Mouse (Mus musculus): ENCODE data around the gene Ctnnd2. TPM values are rescaled to one million over a fixed set of nuclear protein-coding genes. Genes with fewer than 3 reads are reported as not detected.
A peak's percentile ranks its signal among the peaks of the same experiment; 100 is the strongest.

The Ctnnd2 gene
- total RNA-seq, 2 experiments from 2014 or later: 212 to 235 TPM

DNA sequence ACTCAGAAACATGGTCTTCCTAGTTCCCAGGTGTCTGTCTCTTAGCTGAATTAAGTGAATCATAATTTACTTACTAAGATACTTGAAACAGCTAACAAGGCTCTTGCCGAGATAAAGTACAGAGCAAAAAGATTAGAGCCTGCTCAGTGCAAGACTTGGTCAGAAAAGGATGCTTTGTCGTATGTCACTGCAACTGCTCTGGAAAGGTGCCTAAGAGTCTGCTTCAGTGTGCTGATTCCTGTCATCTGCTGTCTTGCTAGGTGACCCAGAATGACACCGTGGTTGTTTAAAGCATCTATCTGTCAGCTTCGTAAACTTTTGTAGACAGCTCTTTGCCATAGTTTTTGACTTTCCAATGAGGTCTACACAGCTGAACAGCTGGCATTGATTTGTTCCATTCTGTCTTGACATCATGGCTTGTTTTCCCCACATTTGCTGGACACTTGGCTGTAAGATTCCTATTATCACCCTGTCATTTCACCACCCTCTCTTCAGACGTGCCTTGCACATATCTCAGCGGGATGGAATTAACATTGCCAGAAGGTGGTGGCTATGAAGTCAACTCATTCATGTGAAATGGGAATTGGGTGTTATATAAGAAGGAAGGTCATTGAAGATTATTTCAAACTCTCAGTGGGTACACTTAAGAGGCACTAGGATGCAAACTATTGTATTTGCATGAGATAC lies 299.0 kb downstream of the Ctnnd2 start:
- DNase-seq (ENCODE audit: extremely low spot score in 1 of 2, low spot score in 1 of 2): no peak

DNA sequence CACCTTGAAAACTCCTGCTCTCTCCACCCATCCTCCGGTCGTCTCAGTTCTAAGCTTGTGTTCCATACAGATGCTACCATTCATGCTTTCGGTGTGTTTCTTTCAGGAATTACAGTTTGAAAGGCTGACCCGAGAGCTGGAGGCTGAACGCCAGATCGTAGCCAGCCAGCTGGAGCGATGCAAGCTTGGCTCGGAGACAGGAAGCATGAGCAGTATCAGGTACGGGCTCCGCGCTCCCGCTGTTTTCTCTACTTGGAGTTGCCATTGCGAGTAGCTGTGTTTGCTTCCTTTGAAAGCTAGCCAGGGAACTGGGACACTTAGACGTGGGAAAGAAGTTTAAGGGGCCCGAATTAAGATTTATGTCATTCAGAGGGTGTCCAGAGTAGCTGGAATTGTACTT lies 308.3 kb downstream of the Ctnnd2 start:
- peak in 1 of 2 experiments; percentile 40 for DNase-seq (ENCODE audit: extremely low spot score in 1 of 2, low spot score in 1 of 2)

DNA sequence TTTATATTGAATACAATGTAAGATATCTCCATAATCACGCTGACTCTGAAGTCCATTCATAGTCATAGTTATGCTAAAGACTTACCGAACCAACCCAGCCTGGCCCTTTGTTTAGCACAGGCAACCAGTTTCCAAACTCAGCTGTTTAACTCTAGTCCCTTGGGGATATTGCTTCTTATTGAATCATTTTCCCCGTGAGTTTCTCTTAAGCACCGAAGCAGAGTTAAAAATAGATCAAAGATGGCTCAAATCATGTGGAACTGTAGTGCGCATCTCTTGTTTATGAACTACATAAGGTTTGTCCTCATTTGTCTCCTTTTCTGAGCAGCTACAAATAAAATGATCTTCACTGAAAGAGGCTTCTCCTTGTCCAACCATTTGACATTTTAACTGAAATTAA lies 334.1 kb downstream of the Ctnnd2 start:
- no peak for DNase-seq (ENCODE audit: extremely low spot score in 1 of 2, low spot score in 1 of 2)

GRCm38 (mm10) chr15:30512467-30512866 lies 340.1 kb downstream of the Ctnnd2 start:
- DNase-seq (ENCODE audit: extremely low spot score in 1 of 2, low spot score in 1 of 2): no peak

DNA sequence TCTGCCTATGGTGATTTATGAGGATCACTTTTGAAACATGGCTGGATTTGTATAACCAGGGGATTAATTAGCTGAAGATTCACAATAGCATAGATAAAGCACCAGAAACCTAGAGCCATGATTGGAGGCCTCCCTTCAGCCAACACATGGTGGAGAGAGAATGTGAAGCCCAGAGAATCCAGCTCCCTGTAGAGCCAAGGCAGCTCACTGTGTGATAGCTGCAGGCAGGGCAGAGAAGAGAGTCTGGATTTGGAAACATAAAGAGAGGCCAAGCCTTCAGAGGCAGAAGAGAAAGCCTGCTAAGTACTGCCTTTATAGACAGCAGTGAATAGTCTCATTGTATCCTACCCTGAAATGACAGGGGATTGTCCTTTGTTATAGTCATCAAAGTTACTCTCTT lies 340.7 kb downstream of the Ctnnd2 start:
- no peak for DNase-seq (ENCODE audit: extremely low spot score in 1 of 2, low spot score in 1 of 2)

GRCm38 (mm10) chr15:30515425-30515824 lies 343.0 kb downstream of the Ctnnd2 start:
- no peak for DNase-seq (ENCODE audit: extremely low spot score in 1 of 2, low spot score in 1 of 2)

GRCm38 (mm10) chr15:30541459-30541858 lies 369.1 kb downstream of the Ctnnd2 start:
- no peak for DNase-seq (ENCODE audit: extremely low spot score in 1 of 2, low spot score in 1 of 2)

DNA sequence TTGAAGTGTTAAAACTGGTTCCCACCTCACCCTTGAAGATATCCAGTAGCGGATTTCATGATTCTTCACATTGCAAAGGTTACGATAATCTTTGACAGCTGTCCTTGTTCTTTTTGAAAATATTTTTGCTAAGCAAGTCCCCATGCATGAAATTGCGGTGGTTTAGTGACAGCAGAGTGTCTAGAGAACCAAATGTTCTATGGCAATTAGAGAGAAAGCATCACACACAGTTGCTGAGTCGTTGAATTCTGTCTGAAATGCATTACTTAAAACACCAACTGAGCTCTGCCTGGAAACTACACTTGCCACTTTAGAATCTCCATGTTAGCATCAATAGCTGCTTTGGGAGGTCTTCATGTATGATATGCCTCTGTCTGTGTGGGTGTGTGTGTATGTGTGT lies 375.9 kb downstream of the Ctnnd2 start:
- DNase-seq (ENCODE audit: extremely low spot score in 1 of 2, low spot score in 1 of 2): no peak

- no peak for DNase-seq (ENCODE audit: extremely low spot score in 1 of 2, low spot score in 1 of 2)
These were observed 378.6 kb downstream of the Ctnnd2 start for GRCm38 (mm10) chr15:30550956-30551355.

- no peak for DNase-seq (ENCODE audit: extremely low spot score in 1 of 2, low spot score in 1 of 2)
These were observed 381.6 kb downstream of the Ctnnd2 start for GRCm38 (mm10) chr15:30553910-30554406.

DNA sequence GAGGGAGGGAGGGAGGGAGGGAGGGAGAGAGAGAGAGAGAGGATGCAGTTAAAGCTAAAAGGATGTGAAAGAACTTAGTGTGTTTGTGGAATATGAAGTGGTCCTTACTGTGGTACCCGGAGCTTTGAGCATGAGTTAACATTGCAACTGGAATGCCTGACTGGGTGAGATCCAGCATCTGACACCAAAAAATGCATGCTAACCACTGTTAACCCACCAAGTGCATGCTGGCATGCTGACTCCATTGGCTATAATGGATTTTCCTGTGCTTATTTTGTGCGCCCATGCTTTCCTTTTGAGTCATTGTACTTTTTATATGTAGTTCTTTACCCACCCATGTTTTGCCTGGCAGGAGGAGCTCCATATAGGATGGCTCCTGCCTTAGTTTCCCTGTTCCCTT lies 383.4 kb downstream of the Ctnnd2 start:
- no peak for DNase-seq (ENCODE audit: extremely low spot score in 1 of 2, low spot score in 1 of 2)

DNA sequence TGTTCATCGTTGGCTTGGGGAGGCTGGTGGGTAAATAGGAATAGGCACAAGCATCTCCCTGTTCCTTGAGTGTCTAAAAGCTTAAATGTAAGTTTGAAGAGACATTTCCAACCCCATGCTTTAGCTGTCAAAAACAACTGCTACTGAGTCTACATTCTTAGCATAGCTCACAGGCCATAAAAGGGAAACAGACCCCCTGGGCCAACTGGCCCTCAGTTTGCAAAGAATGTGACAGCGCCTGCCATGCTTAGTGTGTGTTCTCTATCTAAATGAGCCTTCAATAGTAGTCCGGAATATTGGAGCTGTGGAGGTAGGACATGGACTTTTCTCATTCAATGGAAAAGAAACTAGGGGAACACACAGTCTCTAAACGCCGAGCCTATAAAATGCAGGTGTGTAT lies 390.0 kb downstream of the Ctnnd2 start:
- DNase-seq (ENCODE audit: extremely low spot score in 1 of 2, low spot score in 1 of 2): no peak

- no peak for DNase-seq (ENCODE audit: extremely low spot score in 1 of 2, low spot score in 1 of 2)
These were observed 392.2 kb downstream of the Ctnnd2 start for GRCm38 (mm10) chr15:30564594-30564993.

- no peak for DNase-seq (ENCODE audit: extremely low spot score in 1 of 2, low spot score in 1 of 2)
These were observed 397.9 kb downstream of the Ctnnd2 start for GRCm38 (mm10) chr15:30570254-30570800.

DNA sequence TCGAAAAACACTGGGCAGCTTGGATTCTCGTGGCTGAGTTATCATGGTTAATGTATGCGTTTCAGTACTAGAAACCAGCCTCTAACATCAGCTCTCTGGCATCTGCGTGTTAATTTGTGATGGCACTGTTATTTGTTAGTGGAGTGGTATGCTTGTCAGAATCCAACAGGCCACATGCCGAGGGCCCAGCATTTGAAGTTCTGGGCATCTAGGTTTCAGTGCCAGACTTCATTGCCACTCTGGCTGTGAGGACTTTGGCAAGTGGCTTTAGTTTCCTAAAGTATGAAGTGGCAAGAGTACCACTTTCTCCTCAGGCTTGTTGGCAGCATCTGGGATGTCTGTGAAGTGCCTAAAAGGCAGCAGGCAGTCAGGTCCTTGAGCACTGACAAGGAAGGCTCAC lies 415.1 kb downstream of the Ctnnd2 start:
- no peak for DNase-seq (ENCODE audit: extremely low spot score in 1 of 2, low spot score in 1 of 2)

GRCm38 (mm10) chr15:30590865-30591264 lies 418.5 kb downstream of the Ctnnd2 start:
- DNase-seq (ENCODE audit: extremely low spot score in 1 of 2, low spot score in 1 of 2): no peak

DNA sequence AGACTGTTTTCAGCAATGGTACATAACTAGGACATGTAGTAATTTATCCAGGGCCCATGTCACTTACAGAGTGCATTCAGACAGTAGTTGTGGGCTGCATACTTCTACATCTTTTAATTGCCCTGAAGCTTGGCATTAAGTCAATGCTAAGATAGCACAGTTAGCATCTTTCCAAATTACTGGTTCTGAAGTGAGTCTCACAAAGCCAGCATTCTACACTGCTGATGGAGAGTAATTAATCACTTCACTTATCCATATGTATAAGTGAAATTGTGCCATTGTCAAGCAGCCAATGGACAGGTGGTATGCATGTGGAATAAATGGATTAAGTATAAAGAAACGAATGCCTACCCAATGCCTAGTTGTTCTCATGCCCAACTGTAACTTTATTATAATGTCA lies 423.1 kb downstream of the Ctnnd2 start:
- no peak for DNase-seq (ENCODE audit: extremely low spot score in 1 of 2, low spot score in 1 of 2)

DNA sequence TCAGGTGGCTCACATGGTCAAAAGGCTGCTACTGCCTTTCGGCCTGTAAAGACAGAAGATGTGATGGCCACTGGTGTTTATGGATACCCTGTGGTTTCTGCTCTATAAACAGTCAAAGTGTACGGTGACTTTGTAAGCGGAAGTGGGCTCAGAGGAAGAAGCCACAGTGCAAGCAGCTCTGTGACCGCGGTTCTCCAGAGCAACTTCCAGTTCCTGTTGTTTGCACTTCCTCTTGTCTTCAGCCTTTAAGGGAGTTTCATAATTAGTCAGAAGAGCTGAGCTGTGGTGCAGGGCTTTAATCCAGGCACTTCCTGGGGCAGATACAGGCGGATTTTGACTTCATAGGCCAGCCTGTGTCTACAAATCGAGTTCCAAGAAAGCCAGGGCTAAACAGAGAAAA lies 438.2 kb downstream of the Ctnnd2 start:
- no peak for DNase-seq (ENCODE audit: extremely low spot score in 1 of 2, low spot score in 1 of 2)

DNA sequence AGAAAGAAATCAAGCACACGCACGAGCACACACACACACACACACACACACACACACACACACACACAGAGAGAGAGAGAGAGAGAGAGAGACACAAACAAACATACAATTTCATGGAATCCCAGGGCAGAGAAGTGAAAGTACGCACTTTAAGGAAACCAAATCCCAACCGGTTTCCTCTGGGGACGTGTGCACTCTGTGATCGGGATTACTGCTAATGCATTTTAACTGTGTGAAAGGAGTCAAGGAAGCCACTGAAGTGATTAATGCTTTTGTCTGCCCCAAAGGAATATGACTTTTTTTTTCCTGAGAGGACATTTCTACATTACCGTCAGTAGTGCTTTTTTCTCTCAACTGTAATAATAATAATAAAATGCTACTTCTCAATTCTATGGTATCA lies 443.1 kb downstream of the Ctnnd2 start:
- no peak for DNase-seq (ENCODE audit: extremely low spot score in 1 of 2, low spot score in 1 of 2)

- no peak for DNase-seq (ENCODE audit: extremely low spot score in 1 of 2, low spot score in 1 of 2)
These were observed 444.5 kb downstream of the Ctnnd2 start for GRCm38 (mm10) chr15:30616861-30617260.

DNA sequence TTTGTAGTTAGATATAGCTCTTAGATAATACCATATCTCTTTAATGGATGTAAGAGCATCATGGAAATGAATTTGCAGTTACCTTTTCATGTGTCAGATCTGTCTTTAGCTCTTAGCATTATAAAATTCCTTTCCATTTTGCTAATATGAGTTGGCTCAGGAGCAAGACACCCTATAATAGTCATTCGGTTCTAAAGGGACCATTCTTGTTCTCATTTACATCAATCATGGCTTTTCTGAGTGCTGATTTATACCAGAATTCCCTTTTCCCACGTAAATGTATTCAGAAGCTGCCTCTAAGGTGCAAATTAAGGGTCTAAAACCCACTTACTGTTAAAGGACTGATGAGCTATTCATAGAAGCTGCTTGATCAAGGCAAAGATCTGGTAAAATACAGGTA lies 445.5 kb downstream of the Ctnnd2 start:
- DNase-seq (ENCODE audit: extremely low spot score in 1 of 2, low spot score in 1 of 2): no peak

GRCm38 (mm10) chr15:30628524-30628923 lies 456.1 kb downstream of the Ctnnd2 start:
- DNase-seq (ENCODE audit: extremely low spot score in 1 of 2, low spot score in 1 of 2): no peak

Measured in layer of hippocampus, postnatal 25 days (tissue).